Mouse (Mus musculus) midbrain, postnatal 0 days (tissue): ENCODE results near the gene Fam169a. TPM values are rescaled to one million over a fixed set of nuclear protein-coding genes. Genes with fewer than 3 reads are reported as not detected.

Source experiments
- ATAC-seq: fragments of 200-750 bp; cut with Nextera tagmentation; 2 replicates; pipeline ENCODE4 v1.8.0; 2017; ENCODE audit warnings: moderate number of reproducible peaks, mild to moderate bottlenecking, moderate TSS enrichment, moderate library complexity; ENCODE audit not compliant: low FRiP score
- DNase-seq: peaks from one replicate; pipeline ENCODE4 v3.0.0-alpha.2; 2015; ENCODE audit warnings: low spot score
- H3K27ac ChIP-seq: fragments of 300-500 bp; sonication (generic); 2 replicates; pipeline ENCODE4 v1.5.1; 2014; ENCODE audit warnings: low read depth, mild to moderate bottlenecking, low read length, mixed read lengths
- H3K27me3 ChIP-seq: fragments of 300-500 bp; sonication (generic); 2 replicates; pipeline ENCODE4 v1.6.1; 2014; ENCODE audit warnings: low read length, control low read depth, mixed read lengths; ENCODE audit not compliant: insufficient read depth
- H3K36me3 ChIP-seq: fragments of 300-500 bp; sonication (generic); 2 replicates; pipeline ENCODE4 v1.6.1; 2014; ENCODE audit warnings: low read length, control low read depth, mixed read lengths; ENCODE audit not compliant: insufficient read depth
- H3K4me1 ChIP-seq: fragments of 300-500 bp; sonication (generic); 2 replicates; pipeline ENCODE4 v1.6.1; 2014; ENCODE audit warnings: mild to moderate bottlenecking, control low read depth, antibody characterized with exemption, low read length, mixed read lengths; ENCODE audit not compliant: insufficient read depth
- H3K4me2 ChIP-seq: fragments of 300-500 bp; sonication (generic); 2 replicates; pipeline ENCODE4 v1.6.1; 2014; ENCODE audit warnings: low read depth, mild to moderate bottlenecking, low read length, mixed read lengths; ENCODE audit not compliant: poor library complexity, severe bottlenecking
- H3K4me3 ChIP-seq: fragments of 300-500 bp; sonication (generic); 2 replicates; pipeline ENCODE4 v1.5.1; 2014; ENCODE audit warnings: low read depth, mild to moderate bottlenecking, low read length, moderate library complexity
- H3K9ac ChIP-seq: fragments of 300-500 bp; sonication (generic); replicated peaks from 2 replicates; pipeline ENCODE4 v1.6.1; 2014; ENCODE audit warnings: mild to moderate bottlenecking, low read length, moderate library complexity, mixed read lengths; ENCODE audit not compliant: poor library complexity, severe bottlenecking
- H3K9me3 ChIP-seq: fragments of 300-500 bp; sonication (generic); 2 replicates; pipeline ENCODE4 v1.6.1; 2016; ENCODE audit warnings: low read length, control low read depth
- CTCF ChIP-seq: IDR thresholded peaks from 2 replicates; pipeline ENCODE4 v1.5.1; 2016; ENCODE audit warnings: antibody characterized with exemption, mild to moderate bottlenecking
- WGBS: fragments of 180-500 bp; shearing (Covaris S2); extraction: QIAGEN DNeasy Blood & Tissue Kit; methylation state at CpG from one replicate; pipeline ENCODE4 v1.1.7; 2014; 5-methylcytosine and 5-hydroxymethylcytosine counted together
- polyA plus RNA-seq: library from polyadenylated mRNA; unstranded; fragments of >200 nt; fragmentation: Nextera tagmentation; extraction: Ambion mirVana; gene quantifications from 2 replicates; pipeline ENCODE4 v1.2.1, GENCODE M21; 2015
- total RNA-seq: library from RNA; depleted of rRNA; stranded (reverse); fragments of >200 nt; gene quantifications from 2 replicates; pipeline ENCODE4 v1.2.3, GENCODE M21; 2014

Fam169a gene
- total and polyA plus RNA-seq, 2 experiments from 2014 or later, result 29.9 to 46.4 TPM

GRCm38 (mm10) chr13:97082432-97082831, 15.3 kb downstream of the Fam169a start:
- no peaks in the 10 kb centered on the region for H3K36me3 ChIP-seq
- TF ChIP-seq CTCF, result no peak
- ATAC-seq, result no peak
- H3K27me3 ChIP-seq, result no peaks in the 10 kb centered on the region
- H3K4me1 ChIP-seq, result no peaks in the 10 kb centered on the region
- no peak overlapping the region for H3K27ac ChIP-seq
- H3K9me3 ChIP-seq, result no peaks in the 10 kb centered on the region
- no peak for DNase-seq
- H3K4me3 ChIP-seq, result no peak overlapping the region
- WGBS, result 92% methylated on average over 7 of the region's 7 CpGs
- no peak overlapping the region for H3K9ac ChIP-seq
- H3K4me2 ChIP-seq, result no peak overlapping the region

GRCm38 (mm10) chr13:97086316-97086715, 19.2 kb downstream of the Fam169a start:
- no peaks in the 10 kb centered on the region for H3K9me3 ChIP-seq
- no peak for TF ChIP-seq CTCF
- ATAC-seq (no peak), DNase-seq (no peak)
- H3K4me2 ChIP-seq, result no peak overlapping the region
- H3K4me1 ChIP-seq, result no peaks in the 10 kb centered on the region
- H3K4me3 ChIP-seq, result no peak overlapping the region
- H3K36me3 ChIP-seq, result no peaks in the 10 kb centered on the region
- H3K27ac ChIP-seq, result no peak overlapping the region
- WGBS, result 48% methylated on average over 7 of the region's 9 CpGs
- no peak overlapping the region for H3K9ac ChIP-seq
- no peaks in the 10 kb centered on the region for H3K27me3 ChIP-seq

- no peak for ATAC-seq
- Histone ChIP-seq H3K27ac (no peak overlapping the region), H3K9ac (no peak overlapping the region), H3K4me3 (no peak overlapping the region), H3K27me3 (no peaks in the 10 kb centered on the region), H3K9me3 (no peaks in the 10 kb centered on the region), H3K4me2 (no peak overlapping the region), H3K4me1 (no peaks in the 10 kb centered on the region), H3K36me3 (0 out of 2 replicates have a peak, but pooled peaks cover 4% of the 10 kb centered on the region)
- 97% methylated on average over 6 of the region's 6 CpGs for WGBS
- no peak for DNase-seq
- TF ChIP-seq CTCF, result no peak
Measured at GRCm38 (mm10) chr13:97087421-97087820, 20.3 kb downstream of the Fam169a start.

GRCm38 (mm10) chr13:97088183-97088582, 21.1 kb downstream of the Fam169a start:
- no peak for TF ChIP-seq CTCF
- 59% methylated on average over 3 of the region's 3 CpGs for WGBS
- Histone ChIP-seq H3K4me3 (no peak overlapping the region), H3K9me3 (no peaks in the 10 kb centered on the region), H3K27me3 (no peaks in the 10 kb centered on the region), H3K9ac (no peak overlapping the region), H3K4me2 (no peak overlapping the region), H3K4me1 (no peaks in the 10 kb centered on the region), H3K27ac (no peak overlapping the region), H3K36me3 (0 out of 2 replicates have a peak, but pooled peaks cover 4% of the 10 kb centered on the region)
- ATAC-seq (no peak), DNase-seq (peak; percentile 68)

GRCm38 (mm10) chr13:97095726-97096125, 28.6 kb downstream of the Fam169a start:
- H3K27ac ChIP-seq, result no peak overlapping the region
- 84% methylated on average over 4 of the region's 4 CpGs for WGBS
- TF ChIP-seq CTCF, result no peak
- H3K9me3 ChIP-seq, result no peaks in the 10 kb centered on the region
- H3K4me1 ChIP-seq, result no peaks in the 10 kb centered on the region
- no peak overlapping the region for H3K4me2 ChIP-seq
- DNase-seq, result peak; percentile 4
- no peak for ATAC-seq
- H3K4me3 ChIP-seq, result no peak overlapping the region
- no peak overlapping the region for H3K9ac ChIP-seq
- H3K27me3 ChIP-seq, result no peaks in the 10 kb centered on the region
- peaks cover 10% of the 10 kb centered on the region; the same call in 1 of the 2 replicates for H3K36me3 ChIP-seq

GRCm38 (mm10) chr13:97099187-97099852, 32.2 kb downstream of the Fam169a start, which contains the start of gene Gm6169:
TSS of gene Gm6169 (minus strand) at chr13:97099237.
- H3K9me3 ChIP-seq, result no peaks in the 10 kb centered on the region
- TF ChIP-seq CTCF, result peak; percentile 95
- ATAC-seq (peak; percentile 70; the same call in 1 of the 2 replicates), DNase-seq (peak; percentile 85)
- H3K4me1 ChIP-seq, result no peaks in the 10 kb centered on the region
- no peak within 1 kb of the TSS for H3K4me2 ChIP-seq
- H3K27me3 ChIP-seq, result no peaks in the 10 kb centered on the region
- no peak within 1 kb of the TSS for H3K9ac ChIP-seq
- no peaks in the 10 kb centered on the region; the same call in 1 of the 2 replicates for H3K36me3 ChIP-seq
- WGBS, result 77% methylated on average over 22 of the region's 22 CpGs
- H3K27ac ChIP-seq, result no peak within 1 kb of the TSS
- H3K4me3 ChIP-seq, result no peak within 1 kb of the TSS
